Mouse (Mus musculus): Measurements from ENCODE around the gene Cxcl9. TPM values are rescaled to one million over a fixed set of nuclear protein-coding genes. Genes with fewer than 3 reads are reported as not detected.

The Cxcl9 gene
- polyA plus RNA-seq (2015; fragmentation: Nextera tagmentation; extraction: Ambion mirVana), result not detected in 2 replicates

DNA sequence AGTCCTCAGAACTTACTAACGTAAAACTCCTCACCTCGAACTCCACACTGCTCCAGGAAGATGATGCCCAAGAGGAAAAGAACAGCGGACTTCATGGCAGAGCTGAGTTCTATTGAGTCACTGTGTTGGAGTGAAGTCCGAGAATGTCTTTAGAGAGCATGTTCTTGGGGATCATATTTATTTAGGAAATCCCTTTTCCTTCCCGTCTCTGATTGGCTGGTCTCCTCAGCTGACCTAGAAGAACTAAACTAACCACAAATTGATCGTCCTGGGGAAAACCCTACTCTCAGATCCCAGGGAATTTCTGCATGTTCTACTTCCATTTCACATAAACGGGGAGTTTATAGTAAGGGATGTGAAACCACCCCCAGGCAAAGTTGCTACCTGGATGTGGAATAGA, at the start of gene Cxcl9:
Gene Cxcl9 (minus strand): TSS at position 151 of the 400 bp plus-strand sequence.
- WGBS, result 91% methylated on average over 7 of the region's 7 CpGs
- Histone ChIP-seq H3K9me3 (no peaks in the 10 kb centered on the region), H3K4me3 (no peak within 1 kb of the TSS), H3K4me2 (no peak within 1 kb of the TSS), H3K27me3 (no peaks in the 10 kb centered on the region), H3K4me1 (replicated peaks) (no peaks in the 10 kb centered on the region), H3K27ac (no peak within 1 kb of the TSS), H3K36me3 (no peaks in the 10 kb centered on the region), H3K9ac (no peak within 1 kb of the TSS)
- ATAC-seq (ENCODE audit: low FRiP score), result no peak

DNA sequence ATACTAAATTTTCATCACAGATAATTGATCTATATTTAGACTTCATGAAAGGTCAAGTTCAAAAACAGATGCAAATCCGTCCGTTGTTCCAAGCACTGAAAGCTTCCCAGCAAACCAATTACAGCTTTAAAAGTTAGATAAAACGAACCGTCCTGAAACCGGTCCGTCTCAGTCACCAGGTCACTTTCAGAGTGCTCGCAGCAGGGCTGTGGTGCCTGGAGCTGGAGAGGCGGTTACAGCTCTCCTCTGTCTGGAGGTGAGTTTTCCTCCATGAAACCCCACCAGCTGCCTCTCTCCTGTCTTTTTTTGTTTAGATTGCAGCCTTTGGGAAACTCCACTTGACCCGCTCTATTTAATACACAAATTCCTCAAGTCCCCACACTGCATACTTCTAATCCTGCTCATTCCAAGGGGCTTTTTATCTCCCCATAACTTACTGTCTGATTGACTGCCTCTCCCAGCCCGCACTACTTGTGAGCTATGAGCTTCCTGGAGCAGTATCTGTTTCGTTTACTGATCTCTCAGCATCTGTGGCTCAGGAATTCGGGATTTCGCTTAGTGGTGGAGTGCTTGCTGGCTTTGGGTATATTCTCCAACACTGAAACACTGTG, 49.0 kb upstream of the Cxcl9 start:
- H3K4me3 ChIP-seq, result no peak overlapping the region
- no peaks in the 10 kb centered on the region for H3K4me1 ChIP-seq (replicated peaks)
- H3K27ac ChIP-seq, result no peak overlapping the region
- H3K9me3 ChIP-seq, result no peaks in the 10 kb centered on the region
- 60% methylated on average over 13 of the region's 13 CpGs for WGBS
- no peak overlapping the region for H3K9ac ChIP-seq
- no peak for ATAC-seq (ENCODE audit: low FRiP score)
- H3K27me3 ChIP-seq, result no peaks in the 10 kb centered on the region
- H3K4me2 ChIP-seq, result no peak overlapping the region
- H3K36me3 ChIP-seq, result no peaks in the 10 kb centered on the region

DNA sequence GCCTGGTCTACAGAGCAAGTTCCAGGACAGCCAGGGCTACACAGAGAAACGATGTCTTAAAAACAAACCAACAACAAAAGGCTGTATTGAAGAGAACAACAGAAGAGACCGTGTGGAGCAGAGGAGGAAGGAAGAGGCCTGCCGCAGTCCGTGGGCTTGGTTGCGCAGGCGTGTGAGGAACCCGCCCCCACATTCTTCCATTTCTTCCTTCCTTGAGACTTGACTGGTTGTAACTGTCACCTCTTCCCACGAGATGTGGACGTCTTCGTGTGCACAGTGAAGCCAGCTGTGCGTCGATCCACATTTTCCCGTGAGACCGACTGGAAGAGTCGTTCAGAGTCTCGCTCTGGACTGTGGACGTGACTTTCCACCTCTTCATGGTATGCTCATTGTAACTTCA, 47.5 kb upstream of the Cxcl9 start:
- 79% methylated on average over 17 of the region's 17 CpGs for WGBS
- Histone ChIP-seq H3K9ac (no peak overlapping the region), H3K27ac (no peak overlapping the region), H3K4me3 (no peak overlapping the region), H3K9me3 (no peaks in the 10 kb centered on the region), H3K4me2 (no peak overlapping the region), H3K4me1 (replicated peaks) (peaks cover 10% of the 10 kb centered on the region), H3K36me3 (no peaks in the 10 kb centered on the region), H3K27me3 (no peaks in the 10 kb centered on the region)
- ATAC-seq (ENCODE audit: low FRiP score), result no peak

DNA sequence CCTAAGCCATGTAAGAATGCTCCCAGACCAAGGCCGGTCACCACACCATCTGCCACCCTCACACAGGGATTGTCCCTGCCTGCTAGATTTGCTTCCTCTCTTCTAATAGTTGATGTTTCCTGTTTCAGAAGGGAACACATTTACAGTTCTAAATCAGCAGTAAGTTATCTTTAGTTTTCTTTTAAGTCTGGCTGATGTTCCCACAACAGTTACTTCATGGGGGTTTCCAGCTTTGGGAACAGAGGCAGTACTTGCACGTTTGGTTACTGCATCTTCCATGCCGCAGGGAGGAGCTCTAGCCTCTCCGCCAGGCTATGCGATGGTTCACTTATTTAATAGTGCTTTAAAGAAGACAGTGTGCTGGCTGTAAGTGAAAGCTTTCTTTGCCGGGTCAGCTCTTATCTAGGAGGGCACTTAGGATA, 46.9 kb upstream of the Cxcl9 start:
- Histone ChIP-seq H3K36me3 (no peaks in the 10 kb centered on the region), H3K27ac (no peak overlapping the region), H3K4me3 (no peak overlapping the region), H3K9ac (no peak overlapping the region), H3K27me3 (no peaks in the 10 kb centered on the region), H3K9me3 (no peaks in the 10 kb centered on the region), H3K4me2 (no peak overlapping the region), H3K4me1 (replicated peaks) (peaks cover 11% of the 10 kb centered on the region)
- WGBS, result 72% methylated on average over 6 of the region's 6 CpGs
- ATAC-seq (ENCODE audit: low FRiP score), result no peak

- no peak overlapping the region for H3K4me2 ChIP-seq
- no peak overlapping the region for H3K4me3 ChIP-seq
- no peak overlapping the region for H3K9ac ChIP-seq
- H3K27ac ChIP-seq, result no peak overlapping the region
- WGBS, result 84% methylated on average over 2 of the region's 2 CpGs
- no peaks in the 10 kb centered on the region for H3K36me3 ChIP-seq
- H3K4me1 ChIP-seq (replicated peaks), result peaks cover 18% of the 10 kb centered on the region
- ATAC-seq (ENCODE audit: low FRiP score), result no peak
- H3K9me3 ChIP-seq, result no peaks in the 10 kb centered on the region
- H3K27me3 ChIP-seq, result no peaks in the 10 kb centered on the region
Measured at GRCm38 (mm10) chr5:92372605-92373004, 44.7 kb upstream of the Cxcl9 start.

DNA sequence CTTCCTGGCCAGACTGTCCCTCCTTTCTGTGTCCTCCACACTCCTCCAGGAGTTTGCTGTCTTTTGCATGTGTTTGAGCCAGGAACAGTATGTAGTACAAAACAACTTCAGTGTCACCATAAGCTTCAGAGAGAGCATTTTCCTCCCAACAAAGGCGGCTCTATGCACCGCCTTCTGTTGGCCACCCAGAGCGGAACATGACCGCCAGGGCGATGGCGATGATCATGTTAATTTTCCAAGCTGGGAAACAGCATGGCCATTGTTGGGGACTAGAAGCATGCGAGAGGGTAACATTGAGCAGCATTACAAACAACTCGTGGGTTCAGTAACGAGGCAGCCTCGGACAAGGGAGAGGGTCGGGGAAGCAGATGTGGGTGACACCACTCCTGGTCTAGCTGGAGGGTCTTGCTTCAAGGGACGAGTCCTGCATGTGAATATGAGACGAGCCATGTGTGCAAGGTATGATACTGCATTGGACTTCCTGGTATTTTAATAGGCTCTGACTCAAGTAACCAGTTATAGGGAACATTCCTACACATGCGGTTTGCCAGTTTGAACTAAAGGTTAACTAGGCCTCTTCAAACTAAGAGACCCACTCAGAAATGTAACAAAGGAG, 43.6 kb upstream of the Cxcl9 start:
- ATAC-seq (ENCODE audit: low FRiP score), result peak; percentile 38; the same call in 1 of the 2 replicates
- no peak overlapping the region for H3K9ac ChIP-seq

DNA sequence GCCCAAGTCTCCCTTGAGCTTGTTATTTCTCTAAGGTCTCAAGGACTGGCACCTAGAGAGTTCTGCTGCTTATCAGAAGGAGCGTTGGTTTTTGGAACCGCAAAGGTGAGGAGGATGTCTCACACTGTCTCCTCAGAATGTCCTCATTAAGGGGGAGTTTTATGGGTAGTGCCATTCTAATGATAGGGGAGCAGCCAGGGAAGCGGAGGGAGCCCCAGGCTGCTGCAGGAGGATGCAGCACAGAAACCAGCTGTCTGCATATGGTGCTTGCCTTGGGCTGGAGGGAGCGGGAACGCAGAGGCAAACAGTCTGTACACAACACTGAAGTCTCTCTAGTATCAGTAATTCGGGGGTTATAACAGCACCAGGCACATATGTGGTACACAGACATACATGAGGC, 43.0 kb upstream of the Cxcl9 start:
- 72% methylated on average over 6 of the region's 6 CpGs for WGBS
- no peaks in the 10 kb centered on the region for H3K9me3 ChIP-seq
- peaks cover 18% of the 10 kb centered on the region for H3K4me1 ChIP-seq (replicated peaks)
- H3K36me3 ChIP-seq, result no peaks in the 10 kb centered on the region
- H3K4me3 ChIP-seq, result no peak overlapping the region
- H3K27ac ChIP-seq, result peak overlapping the region; percentile 44; the same call in 1 of the 2 replicates
- no peaks in the 10 kb centered on the region for H3K27me3 ChIP-seq
- peak; percentile 19; the same call in 1 of the 2 replicates for ATAC-seq (ENCODE audit: low FRiP score)
- no peak overlapping the region for H3K4me2 ChIP-seq
- no peak overlapping the region for H3K9ac ChIP-seq

More for the DNA sequence above, 43.6 kb upstream of the Cxcl9 start:
- Histone ChIP-seq H3K36me3 (no peaks in the 10 kb centered on the region), H3K27me3 (no peaks in the 10 kb centered on the region), H3K27ac (peak overlapping the region; percentile 44; the same call in 1 of the 2 replicates), H3K4me1 (replicated peaks) (peaks cover 18% of the 10 kb centered on the region), H3K4me2 (no peak overlapping the region), H3K9me3 (no peaks in the 10 kb centered on the region), H3K4me3 (no peak overlapping the region)
- WGBS, result 57% methylated on average over 14 of the region's 14 CpGs

DNA sequence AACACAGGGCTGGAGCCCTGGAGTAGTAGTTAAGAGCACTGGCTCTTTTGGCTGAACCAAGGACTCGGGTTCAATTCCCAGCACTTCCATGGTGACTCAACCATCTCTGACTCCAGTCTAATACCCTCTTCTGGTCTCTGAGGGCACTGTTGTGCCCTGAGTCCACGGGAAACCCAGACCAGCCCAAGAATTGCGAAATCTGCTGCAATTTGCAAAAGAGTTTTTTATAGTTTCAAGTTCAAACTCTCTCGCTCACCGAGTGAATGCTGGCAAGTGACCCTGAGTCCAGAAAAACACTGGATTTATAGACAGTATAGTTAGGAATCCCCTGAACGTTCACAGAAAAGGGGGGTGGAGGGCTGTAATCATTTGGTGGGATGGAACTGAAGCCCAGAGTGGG, 42.5 kb upstream of the Cxcl9 start:
- peaks cover 18% of the 10 kb centered on the region for H3K4me1 ChIP-seq (replicated peaks)
- no peak for ATAC-seq (ENCODE audit: low FRiP score)
- H3K4me2 ChIP-seq, result no peak overlapping the region
- H3K4me3 ChIP-seq, result no peak overlapping the region
- 84% methylated on average over 6 of the region's 6 CpGs for WGBS
- no peak overlapping the region for H3K9ac ChIP-seq
- H3K27ac ChIP-seq, result no peak overlapping the region
- no peaks in the 10 kb centered on the region for H3K9me3 ChIP-seq
- no peaks in the 10 kb centered on the region for H3K27me3 ChIP-seq
- no peaks in the 10 kb centered on the region for H3K36me3 ChIP-seq

- Histone ChIP-seq H3K27me3 (no peaks in the 10 kb centered on the region), H3K4me2 (no peak overlapping the region), H3K4me3 (no peak overlapping the region), H3K9ac (no peak overlapping the region), H3K4me1 (replicated peaks) (peaks cover 18% of the 10 kb centered on the region), H3K27ac (peak overlapping the region; percentile 64; the same call in 1 of the 2 replicates), H3K36me3 (no peaks in the 10 kb centered on the region), H3K9me3 (no peaks in the 10 kb centered on the region)
- peak; percentile 88 for ATAC-seq (ENCODE audit: low FRiP score)
- WGBS, result 62% methylated on average over 13 of the region's 13 CpGs
Measured at GRCm38 (mm10) chr5:92369151-92369994, 41.5 kb upstream of the Cxcl9 start.

DNA sequence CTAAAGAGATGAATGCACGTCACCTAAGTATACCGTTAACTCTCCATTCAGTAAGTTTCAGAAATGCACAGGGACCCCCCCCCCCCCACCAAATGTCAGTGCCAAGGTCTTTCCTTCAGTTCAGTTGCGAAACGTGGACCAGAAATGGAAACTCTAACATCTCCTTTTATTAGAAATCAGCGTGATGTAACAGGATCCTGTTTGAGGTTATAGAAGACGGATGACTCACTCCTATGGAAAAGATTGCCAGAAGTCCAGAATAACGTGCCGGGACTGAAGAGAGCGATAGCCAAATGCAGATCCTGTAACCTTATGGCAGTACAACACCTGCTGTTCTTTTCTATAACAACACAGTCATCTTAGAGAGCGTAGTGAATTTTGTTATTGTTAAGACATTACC, 40.5 kb upstream of the Cxcl9 start:
- ATAC-seq (ENCODE audit: low FRiP score), result no peak
- Histone ChIP-seq H3K27ac (no peak overlapping the region), H3K4me1 (replicated peaks) (peaks cover 18% of the 10 kb centered on the region), H3K9ac (no peak overlapping the region), H3K4me3 (no peak overlapping the region), H3K27me3 (no peaks in the 10 kb centered on the region), H3K4me2 (no peak overlapping the region), H3K36me3 (no peaks in the 10 kb centered on the region), H3K9me3 (no peaks in the 10 kb centered on the region)
- 76% methylated on average over 10 of the region's 10 CpGs for WGBS

- 78% methylated on average over 6 of the region's 6 CpGs for WGBS
- Histone ChIP-seq H3K9me3 (no peaks in the 10 kb centered on the region), H3K27ac (no peak overlapping the region), H3K4me3 (no peak overlapping the region), H3K27me3 (no peaks in the 10 kb centered on the region), H3K4me1 (replicated peaks) (peaks cover 18% of the 10 kb centered on the region), H3K36me3 (no peaks in the 10 kb centered on the region), H3K9ac (no peak overlapping the region), H3K4me2 (no peak overlapping the region)
- ATAC-seq (ENCODE audit: low FRiP score), result no peak
Measured at GRCm38 (mm10) chr5:92366565-92366964, 38.7 kb upstream of the Cxcl9 start.

DNA sequence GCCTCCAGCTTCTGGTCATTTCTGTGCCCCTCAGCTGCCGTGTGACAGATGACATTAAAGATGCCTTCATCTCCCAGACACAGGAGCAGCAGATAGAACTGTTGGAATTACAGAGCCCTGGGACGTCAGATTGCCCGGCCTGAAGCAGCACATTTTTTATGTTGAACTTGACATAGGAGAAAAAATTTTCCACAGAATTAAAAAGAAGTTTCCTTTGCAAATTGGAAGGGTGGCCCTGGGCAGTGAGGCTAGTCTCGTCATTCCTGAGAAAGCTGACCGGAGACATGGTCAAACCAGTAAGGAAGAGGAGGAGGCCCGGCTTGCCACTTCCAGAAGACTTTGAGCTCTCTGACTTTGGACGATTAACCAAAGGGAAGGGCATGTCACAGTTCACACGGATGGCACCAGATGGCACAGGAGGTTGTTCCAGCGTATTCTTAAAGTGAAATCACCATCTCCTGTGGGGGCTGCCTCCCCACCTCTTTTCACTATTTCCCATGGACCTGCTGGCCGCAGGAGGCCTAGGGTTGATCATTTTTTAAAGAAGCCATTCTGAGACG, 37.3 kb upstream of the Cxcl9 start:
- Histone ChIP-seq H3K9me3 (no peaks in the 10 kb centered on the region), H3K27ac (no peak overlapping the region), H3K36me3 (no peaks in the 10 kb centered on the region), H3K4me3 (no peak overlapping the region), H3K4me2 (no peak overlapping the region), H3K27me3 (no peaks in the 10 kb centered on the region), H3K4me1 (replicated peaks) (peaks cover 8% of the 10 kb centered on the region), H3K9ac (no peak overlapping the region)
- 76% methylated on average over 11 of the region's 11 CpGs for WGBS
- no peak for ATAC-seq (ENCODE audit: low FRiP score)
